Mouse (Mus musculus): ENCODE measurements around the gene Tspan1.

The Tspan1 gene

DNA sequence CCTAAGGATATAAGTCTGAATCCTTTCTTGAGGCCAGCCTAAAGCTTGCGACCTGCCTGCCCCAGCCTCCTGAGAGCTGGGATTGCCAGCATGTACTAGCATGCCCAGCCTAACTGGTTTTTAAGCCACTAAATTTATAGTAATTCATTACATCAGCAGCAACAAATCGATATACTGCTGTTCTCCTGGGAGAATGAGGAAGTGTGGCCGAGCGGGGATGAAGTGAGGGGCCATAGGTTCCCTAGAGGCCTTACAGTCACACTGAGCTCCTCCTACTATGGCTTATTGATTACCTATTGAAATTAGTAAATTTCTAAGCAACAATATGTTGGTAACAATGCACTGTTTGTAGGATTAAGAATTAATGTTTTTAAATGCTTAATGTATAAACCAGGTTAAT lies 34.3 kb downstream of the Tspan1 start:
- no peak for DNase-seq (ENCODE audit: low read depth in 1 of 2, low spot score in 2 of 2)

DNA sequence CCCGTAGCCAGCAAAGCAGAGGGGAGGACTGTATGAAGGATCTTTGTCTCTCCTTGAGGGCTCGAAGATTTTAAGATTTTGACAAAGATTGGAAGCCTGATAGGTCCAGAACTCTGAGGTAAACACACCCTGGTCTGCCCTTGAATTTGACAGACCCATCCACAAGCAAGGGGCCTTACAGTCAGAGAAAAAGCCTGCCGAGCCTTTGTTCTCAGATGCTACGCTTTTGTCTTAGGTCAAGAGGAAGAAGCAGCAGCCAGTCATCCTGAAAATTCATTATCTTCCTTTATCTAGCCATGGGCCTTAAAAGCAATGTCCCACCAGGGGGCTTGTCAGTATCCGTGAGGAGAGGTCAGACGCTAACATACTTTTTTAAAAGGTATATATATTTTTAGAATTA lies 39.4 kb downstream of the Tspan1 start:
- DNase-seq (ENCODE audit: low read depth in 1 of 2, low spot score in 2 of 2), result no peak

GRCm38 (mm10) chr4:116125803-116126386 lies 41.5 kb downstream of the Tspan1 start:
- no peak for DNase-seq (ENCODE audit: low read depth in 1 of 2, low spot score in 2 of 2)

DNA sequence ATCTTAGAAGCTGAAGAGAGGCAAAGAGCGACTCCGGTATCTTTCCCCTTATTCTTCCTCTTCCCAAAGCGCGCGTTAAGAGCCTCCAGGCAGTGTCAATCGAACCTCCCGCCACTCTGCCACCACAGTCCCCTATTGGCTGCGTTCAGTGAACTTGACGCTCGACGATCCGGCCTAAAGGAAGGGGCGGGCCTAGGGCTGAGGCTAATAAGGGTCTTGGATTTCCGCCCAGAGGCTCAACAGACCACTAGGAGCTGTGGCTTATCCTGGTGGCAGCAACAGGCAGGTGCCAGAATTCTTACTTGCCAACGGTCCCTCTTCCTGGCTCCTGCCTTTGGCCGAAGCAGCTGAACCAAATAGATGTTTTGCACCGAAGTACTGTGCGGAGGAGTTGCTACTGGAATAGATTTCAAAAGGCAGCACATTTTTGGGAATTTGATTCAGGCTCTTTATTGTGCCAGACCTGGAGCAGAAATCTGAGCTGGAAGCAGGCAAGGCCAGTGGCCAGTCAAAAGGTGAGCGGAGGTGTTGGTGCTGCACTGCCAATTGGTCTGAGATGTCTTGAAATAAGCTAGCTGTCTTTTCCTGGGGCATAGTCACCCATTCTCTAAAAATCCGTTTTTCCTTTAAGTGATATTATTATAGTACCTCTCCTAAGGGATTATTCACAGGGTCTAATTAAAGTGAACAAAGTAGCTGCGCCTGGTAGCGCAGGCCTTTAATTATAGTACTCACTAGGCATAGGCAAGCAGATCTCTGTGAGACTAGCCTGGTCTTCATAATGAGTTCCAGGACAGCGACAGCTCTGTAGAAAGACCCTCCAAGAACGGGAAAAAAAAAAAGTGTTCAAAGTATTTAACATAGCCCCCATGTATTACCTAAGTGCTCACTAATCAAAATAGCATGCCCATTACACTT lies 43.5 kb downstream of the Tspan1 start, which contains the start of the genes Rad54l and Pomgnt1:
Rad54l (minus strand) TSS at position 89 of the 918 bp plus-strand sequence.
Pomgnt1 (plus strand) TSS at position 239 of the 918 bp plus-strand sequence.
- DNase-seq (ENCODE audit: low read depth in 1 of 2, low spot score in 2 of 2), result peak; percentile 37 to 51

DNA sequence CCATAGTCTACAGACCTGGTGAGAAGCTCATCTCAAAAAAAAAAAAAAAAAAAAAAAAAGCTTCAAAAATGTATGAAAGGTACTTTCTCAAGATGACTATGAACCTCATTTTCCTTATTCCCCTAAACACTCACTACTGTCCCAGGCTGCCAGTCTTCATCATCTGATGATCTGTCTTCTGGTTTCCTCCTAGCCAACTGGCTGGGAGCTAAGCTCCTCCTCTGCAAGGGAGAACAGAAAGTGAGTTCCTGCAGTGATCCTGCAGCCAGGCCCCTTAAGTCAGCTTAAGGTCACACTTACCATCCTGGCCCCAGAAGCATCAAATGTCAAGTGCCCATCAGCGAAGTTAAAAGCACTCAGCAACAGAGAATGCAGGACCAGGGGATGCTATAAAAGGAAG lies 44.6 kb downstream of the Tspan1 start:
- DNase-seq (ENCODE audit: low read depth in 1 of 2, low spot score in 2 of 2), result no peak
